Mouse (Mus musculus) v-Abl transformed pro-B cells (cell line): ENCODE results near the gene Srsf7.
"Not testable (repeated sequence)": the region's sequence is repeated elsewhere in the genome, so short reads cannot be mapped to it uniquely, and the experiment has no call there.

Experiments
- in situ Hi-C, 2 experiments: fragments of 400-800 bp; cut with MboI; formaldehyde crosslinking; loops; one replicate each; pipeline ENCODE4 v1.15.1; 2025; ENCODE audit not compliant: unreplicated experiment in 2 of 2

The Srsf7 gene

DNA sequence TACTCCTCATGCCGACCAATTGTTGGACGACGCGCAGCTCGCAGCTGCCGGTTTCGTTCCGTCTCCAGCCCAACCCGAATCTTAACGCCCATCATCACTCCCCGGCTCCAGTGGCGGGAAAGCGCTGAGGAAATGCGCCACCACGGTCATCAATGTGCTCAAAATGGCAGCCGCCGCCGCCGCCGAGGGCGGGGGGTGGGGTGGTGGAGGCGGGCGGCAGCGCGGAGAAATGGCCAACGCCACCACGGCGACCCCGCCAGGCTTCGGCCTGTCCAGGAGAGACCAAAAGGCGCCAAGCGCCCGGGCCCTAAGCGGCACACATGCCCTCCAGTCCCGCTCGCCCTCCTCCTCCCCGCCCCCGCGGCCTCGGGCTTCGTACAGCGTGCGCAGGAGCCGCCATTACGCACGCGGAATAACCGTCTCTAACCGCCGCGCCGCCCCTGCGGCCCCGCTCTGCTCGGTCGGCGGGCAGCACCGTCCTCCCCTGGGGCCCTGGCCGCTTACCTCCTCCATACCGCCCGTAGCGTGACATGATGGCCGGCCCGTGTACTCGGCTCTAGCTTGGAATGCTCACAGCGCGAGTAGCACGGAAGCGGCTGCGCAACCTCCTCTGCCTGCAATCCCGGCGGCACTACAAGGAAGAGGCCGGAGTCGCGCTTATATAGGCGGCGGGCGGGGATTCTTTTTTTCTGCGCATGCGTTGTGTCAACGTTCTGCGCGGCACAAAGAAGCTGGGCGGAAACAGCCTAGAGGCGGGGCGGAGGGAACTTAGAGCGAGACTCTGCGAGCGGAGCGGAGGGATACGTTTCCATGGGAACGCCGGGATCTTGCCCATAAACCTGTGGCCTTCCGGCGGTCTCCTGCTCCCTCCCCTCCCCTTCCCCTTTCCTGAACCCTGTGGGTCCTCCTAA is at the start of gene Srsf7, which contains the start of gene Ttc39d:
Gene Srsf7 (minus strand): TSS at position 637 of the 911 bp plus-strand sequence.
Gene Ttc39d (plus strand): TSS at position 790 of the 911 bp plus-strand sequence.
- in situ Hi-C loops = loop anchor here (5.0 to 25.0 kb wide), 4 partner anchors 322 to 1195 kb away; partner anchors contain the start of genes Cdc42ep3 (in 1 of the 2) and Prkd3 (in 1 of the 2)

DNA sequence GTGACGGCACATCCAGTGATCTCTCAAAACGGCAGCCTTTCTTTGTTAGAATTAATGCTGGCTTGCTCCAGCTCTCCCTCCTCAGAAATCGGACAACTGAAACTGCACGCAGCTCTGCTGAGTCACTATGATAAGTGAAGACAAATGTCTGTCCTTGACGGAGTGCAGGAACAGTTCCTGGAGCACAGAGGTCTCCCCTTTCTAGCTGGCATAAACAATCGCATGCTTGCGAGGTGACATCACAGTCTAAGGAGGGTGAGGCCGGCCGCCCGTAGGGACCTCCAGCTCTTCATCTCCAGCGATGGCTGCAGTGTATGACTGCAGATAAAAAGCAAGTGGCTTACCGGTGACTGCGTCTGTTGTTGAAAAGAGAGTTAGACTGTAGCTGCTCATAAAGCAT is 48.1 kb upstream of the Srsf7 start:
- in situ Hi-C loops = no loop called here

DNA sequence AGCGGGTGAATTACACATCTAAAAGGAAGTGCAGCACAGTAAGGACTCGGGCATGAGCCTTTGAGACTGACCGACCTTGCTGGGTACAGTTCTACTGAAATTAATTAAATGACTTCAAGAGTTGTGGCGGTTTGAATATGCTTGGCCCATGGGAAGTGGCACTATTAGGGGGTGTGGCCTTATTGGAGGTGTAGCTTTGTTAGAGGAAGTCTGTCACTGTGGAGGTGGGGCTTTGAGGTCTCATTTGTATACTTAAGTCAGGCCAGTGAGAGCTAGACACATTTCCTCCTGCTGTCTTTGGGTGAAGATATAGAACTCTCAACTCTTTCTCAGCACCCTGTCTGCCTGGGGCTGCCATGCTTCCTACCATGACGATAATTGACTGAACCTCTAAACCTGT is 47.3 kb upstream of the Srsf7 start:
- in situ Hi-C loops = no loop called here

DNA sequence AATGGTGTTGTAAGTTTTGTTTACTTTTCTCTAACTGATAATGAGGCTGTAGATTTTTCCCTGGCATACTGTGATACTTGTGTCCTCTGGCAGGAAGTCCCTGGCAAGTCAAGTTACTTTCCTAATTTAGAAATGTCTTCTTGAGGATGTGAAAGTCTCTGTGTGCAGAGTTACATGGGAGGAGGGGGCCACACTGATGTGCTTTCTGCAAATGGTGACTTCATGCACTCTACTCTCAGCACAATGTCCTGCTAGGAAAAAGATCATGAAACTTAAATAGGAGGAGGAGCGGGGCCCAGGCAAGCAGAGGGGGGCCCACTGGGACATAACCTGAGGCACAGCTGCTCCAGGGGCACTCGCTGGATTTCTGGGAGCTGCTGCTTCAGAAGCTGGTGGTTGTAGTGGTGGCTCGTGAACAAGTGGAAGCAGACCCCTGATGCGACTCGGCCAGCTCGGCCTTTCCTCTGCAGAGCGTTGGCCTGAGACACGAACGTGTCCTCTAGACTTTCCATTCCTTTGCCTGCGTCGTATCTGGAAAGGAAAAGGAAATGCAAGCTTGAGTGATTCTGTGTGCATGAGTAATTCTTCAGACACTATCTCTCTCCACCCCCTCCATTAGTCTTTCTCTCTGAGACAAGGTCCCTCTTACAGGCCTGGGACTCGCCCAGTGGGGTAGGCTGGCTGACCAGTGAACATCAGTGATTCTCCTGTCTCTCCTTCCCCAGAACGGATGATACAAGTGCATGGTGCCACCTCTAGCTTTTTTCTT is 45.8 kb upstream of the Srsf7 start:
- in situ Hi-C loops = no loop called here

DNA sequence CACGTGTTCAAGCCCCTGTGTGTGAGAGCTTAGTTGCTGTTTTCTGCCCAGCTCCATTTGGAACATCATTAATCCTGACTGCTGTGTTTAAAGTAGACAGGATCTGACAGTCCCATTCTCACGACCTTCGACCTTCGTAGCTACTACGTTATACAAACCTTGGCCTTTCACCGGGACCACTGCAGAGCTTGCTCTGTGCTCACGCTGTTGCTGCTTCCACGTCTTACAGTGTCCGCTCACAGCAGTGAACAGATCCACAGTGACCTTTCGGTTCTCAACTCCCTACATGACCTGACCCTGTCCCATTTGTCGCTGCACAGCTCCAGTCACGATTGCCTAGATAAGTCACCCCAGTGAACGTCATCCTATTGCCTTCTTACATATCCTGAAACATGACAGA is 36.0 kb upstream of the Srsf7 start:
- in situ Hi-C loops = no loop called here

DNA sequence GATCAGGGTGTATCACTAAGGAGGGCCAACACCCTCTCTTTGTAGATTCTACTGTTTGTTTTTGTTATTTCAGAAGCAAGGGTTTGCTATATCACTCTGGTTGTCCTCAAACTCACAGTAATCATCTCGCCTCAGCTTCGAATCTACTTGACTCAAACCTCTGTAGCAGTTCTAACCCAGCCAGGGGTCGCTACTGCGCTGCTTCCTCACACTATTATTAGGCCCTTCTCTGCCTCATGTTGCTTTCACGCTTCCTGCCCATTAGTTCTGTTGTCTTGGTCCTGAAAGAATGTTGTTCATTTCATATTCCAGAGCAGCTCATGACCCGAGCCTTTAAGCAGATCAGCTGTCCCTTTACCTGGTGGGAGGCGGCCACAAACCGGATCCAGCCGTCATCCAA is 34.5 kb upstream of the Srsf7 start:
- in situ Hi-C loops = no loop called here

DNA sequence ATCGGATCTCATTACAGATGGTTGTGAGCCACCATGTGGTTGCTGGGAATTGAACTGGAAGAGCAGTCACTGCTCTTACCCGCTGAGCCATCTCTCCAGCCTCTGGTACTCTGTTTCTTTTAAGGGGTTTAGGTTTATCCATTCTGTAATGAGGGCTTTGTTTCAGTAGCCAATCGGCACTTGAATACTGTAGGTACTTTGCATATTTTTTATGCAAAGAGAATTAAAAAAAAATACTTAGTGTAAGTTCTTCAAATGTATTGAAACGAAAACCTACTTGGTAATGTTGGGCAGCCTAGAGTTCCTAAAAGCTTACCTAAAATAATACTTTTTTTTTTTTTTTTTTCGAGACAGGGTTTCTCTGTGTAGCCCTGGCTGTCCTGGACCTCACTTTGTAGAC is 30.4 kb upstream of the Srsf7 start:
- in situ Hi-C loops = no loop called here

DNA sequence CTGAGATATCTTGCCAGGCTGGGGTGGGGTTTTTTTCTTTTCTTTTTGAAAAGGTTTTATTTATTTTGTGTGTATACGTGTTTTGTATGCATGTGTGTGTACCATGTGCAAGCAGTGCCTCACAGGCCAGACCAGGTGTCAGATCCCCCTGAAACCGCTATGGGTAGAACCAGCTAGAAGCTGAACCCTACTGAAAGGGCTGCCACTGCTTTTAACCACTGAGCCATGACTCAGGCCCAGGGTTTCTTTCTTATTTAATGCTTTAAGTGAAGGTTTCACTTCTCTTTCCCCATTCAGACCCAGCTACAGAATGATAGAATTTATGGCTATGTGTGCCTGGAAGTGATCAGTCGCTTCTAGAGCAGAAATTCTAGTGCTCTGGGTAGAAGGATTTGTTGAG is 29.7 kb upstream of the Srsf7 start:
- in situ Hi-C loops = no loop called here

DNA sequence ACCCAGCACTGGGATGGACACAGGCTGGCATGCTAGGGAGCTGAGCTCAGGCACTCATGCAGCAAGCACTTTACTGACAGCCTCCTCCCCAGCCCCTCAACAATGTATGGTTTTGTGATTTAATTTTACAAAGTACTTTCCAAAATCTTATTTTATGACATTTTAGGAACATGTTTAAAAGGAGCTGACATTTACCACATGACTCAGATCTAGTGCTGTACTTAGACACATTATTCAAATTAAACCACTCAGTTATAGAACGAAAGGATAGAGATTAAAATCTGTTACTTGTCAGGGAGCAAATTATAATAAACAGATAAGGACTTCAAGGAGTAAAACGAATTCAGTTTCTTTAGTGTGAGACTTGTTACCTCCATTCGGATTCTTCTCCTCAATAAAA is 28.4 kb upstream of the Srsf7 start:
- in situ Hi-C loops = no loop called here

DNA sequence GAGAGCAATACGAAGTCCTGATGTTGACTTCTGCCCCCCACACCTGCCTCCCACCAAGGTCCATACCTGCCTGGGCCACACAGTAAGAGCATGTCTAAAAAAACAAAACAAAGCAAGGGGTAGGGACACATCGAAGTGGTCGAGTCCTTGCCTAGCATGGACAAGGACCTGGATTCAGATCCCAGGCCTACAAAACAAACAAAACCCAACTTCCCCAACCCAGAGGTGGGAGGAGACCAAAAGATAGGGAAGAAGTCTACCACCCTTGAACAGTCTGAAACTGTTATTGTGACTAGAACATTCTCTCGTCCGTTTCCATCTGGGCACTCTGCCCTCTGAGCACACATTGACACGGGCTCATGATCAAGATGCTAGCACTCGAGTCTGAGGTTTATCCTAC is 27.3 kb upstream of the Srsf7 start:
- in situ Hi-C loops = no loop called here

DNA sequence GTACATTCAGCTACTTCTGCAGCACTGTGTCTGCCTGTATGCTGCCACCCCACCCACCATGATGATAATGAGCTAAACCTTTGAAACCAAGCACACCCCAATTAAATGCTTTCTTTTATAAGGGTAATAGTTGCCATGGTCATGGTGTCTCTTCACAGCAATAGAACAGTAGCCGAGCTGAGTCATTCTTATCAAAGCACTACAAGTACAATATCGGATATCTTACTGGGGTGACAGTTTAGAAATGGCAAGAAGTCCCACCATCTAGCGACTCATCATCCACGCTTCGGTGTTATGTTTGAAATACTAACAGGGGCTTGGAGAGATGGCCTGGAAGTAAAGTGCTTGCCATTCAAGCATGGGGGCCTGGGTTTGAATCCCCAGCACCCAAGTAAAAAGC is 26.7 kb upstream of the Srsf7 start:
- in situ Hi-C loops = no loop called here

DNA sequence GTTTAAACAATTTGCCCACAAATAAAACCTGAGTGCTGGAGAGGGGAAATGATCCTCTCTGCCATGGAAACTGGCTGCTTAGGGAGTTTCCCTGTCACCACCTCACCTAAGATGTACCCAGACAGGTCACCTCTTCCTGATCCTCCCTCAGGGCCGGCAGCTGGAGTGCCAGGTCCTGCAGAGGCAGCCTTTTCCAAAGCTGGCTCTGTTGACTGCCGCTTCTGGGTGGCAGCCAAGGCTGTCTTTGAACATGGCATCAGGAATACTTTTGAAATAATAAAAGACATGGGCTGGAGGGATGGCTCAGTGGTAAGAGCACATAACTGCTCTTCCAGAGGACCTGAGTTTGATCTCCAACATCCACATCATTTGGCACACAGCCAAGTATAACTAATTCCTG is 22.3 kb upstream of the Srsf7 start:
- in situ Hi-C loops = no loop called here

DNA sequence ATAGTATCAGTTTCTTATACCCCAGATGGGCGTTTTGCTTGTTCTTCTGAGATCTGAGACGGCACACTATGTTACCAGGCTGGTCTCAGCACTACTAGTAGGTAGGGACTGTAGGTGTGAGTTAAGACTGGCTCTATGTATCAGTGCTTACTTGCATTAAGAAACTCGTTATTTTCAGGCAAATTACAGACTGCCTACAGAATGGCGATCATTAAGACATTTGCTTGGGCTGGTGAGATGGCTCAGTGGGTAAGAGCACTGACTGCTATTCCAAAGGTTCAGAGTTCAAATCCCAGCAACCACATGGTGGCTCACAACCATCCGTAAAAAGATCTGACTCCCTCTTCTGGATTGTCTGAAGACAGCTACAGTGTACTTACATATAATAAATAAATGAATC is 18.0 kb upstream of the Srsf7 start:
- in situ Hi-C loops = not testable (repeated sequence)

DNA sequence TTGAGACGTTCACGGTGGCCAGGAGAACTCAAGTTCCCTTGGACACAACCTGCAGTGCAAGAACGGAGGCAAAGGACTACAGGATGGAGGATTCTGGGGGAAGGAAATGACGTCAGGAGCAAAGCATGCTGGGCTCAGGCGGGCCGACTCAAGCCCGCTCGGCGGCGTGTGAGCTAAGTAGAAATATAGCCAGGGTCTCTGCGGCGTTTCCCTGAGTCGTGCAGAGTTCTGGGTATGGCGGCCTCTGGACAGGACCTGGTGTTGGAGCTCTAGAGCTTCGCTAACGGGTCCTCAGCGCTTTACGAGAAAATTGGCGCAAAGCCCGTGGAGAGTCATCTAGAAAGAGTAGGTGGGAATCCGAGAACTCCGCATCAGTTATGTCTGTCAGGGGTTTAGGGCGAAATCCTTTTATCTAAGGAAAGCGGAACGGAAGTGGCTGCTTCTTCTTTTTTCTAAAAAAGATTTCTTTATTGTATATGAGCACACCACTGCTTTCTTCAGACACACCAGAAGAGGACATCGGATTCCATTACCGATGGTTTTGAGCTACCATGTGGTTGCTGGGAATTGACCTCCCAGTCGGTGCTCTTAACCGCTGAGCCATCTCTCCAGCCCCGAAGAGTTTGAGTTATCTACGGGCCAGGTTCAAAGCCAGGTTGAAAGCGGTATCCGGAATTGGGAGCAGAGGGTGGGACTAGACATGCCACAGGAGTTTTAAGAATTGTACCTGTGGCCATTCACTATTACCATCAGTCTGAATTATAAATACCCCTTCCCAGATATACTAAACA is 17.4 kb upstream of the Srsf7 start, which contains the start of gene Gemin6:
Gene Gemin6 (plus strand): TSS at position 116 of the 791 bp plus-strand sequence.
- in situ Hi-C loops = loop anchor here (25.0 kb wide), 2 partner anchors 862 to 1212 kb away; partner anchors contain the start of genes Cdc42ep3 (in 1 of the 2) and Prkd3 (in 1 of the 2)

DNA sequence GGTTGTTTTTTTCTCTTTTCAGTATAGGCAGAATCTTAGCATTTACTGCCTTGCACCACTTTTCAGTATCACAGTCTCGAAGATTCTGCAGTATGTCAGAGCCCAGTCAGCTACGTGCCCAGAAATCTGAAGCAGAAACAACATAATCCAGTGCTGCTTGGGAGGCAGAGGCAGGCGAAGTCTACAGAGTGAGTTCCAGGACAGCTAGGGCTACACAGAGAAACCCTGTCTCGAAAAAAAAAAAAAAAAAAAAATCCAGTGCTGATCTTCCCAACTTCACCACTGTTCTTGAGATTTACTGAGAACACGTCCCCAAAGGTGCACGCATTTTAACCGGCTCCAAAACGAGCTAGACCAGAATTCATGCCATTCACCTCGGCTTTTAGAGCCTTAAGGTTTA is 16.7 kb upstream of the Srsf7 start:
- in situ Hi-C loops = loop anchor here (25.0 kb wide), 2 partner anchors 862 to 1212 kb away; partner anchors contain the start of genes Cdc42ep3 (in 1 of the 2) and Prkd3 (in 1 of the 2)

DNA sequence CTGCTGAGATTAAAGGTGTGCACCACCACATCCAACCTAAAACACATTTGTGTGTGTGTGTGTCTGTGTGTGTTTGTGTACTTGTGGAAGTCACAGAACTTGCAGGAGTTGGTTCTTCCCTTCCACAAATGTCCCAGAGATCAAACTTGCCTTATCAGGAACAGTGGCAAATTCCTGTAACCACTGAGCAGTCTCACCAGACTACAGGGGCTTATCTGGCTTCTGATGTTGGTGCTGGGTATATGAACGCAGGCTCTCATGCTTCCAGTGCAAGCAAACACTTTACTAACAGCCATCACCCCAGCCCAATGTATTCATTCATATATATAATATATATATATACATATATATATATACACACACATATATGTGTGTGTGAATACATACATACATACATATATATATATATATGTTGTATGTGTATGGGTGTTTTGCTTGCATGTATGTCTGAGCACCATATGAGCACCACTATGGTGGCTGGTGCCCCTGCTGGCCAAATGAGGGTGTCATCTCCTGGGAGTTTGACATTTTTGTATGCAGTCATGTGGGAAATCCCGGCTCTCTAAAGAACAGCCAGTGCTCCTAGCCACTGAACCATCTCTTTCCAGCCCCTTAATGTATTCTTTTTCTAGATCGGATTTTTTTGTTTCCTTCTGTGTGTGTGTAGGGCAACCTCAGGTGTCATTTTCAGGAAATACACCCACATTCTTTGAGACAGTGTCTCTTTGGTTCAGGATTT is 15.0 kb upstream of the Srsf7 start:
- in situ Hi-C loops = loop anchor here (25.0 kb wide), 2 partner anchors 860 to 1210 kb away; partner anchors contain the start of genes Cdc42ep3 (in 1 of the 2) and Prkd3 (in 1 of the 2)

DNA sequence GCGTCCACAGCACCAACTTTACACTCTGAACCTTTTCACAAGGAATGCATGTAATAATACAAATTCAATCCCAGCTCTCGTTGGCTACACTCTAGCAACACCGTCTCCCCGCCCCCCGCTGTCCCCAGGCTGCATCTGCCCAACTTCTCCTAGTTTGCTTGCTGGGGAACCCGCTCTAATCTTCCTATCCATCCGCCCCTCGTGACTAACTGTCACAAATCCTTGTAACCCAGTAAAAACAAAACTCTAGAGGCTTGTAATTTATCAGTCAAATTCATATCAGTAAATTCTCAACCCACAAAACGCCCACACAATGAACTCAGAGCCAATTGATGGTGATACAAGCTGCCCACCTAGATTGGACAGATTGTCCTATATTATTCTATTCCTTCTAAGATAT is 14.1 kb upstream of the Srsf7 start:
- in situ Hi-C loops = loop anchor here (25.0 kb wide), 2 partner anchors 859 to 1209 kb away; partner anchors contain the start of genes Cdc42ep3 (in 1 of the 2) and Prkd3 (in 1 of the 2)

DNA sequence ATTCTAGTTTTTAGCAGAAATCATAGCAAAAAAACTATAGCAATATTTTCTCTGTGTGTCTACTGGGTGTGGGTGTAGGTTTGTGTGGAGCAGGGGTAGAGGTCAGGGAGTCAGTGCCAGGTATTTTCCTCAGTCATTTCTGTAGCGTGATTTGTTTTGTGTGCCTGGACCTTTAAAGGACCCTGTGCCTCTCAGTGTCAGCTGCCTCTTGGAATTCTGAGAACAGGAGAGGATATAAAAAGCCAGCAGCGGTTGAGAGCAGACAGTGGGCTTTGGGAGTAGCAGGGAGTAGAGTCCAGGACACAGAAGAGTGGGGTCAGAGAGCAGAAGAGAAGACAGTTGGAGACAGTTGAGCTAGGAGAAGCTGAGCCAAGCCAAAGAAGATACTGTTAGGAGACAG is 13.0 kb upstream of the Srsf7 start:
- in situ Hi-C loops = loop anchor here (25.0 kb wide), 2 partner anchors 858 to 1208 kb away; partner anchors contain the start of genes Cdc42ep3 (in 1 of the 2) and Prkd3 (in 1 of the 2)

DNA sequence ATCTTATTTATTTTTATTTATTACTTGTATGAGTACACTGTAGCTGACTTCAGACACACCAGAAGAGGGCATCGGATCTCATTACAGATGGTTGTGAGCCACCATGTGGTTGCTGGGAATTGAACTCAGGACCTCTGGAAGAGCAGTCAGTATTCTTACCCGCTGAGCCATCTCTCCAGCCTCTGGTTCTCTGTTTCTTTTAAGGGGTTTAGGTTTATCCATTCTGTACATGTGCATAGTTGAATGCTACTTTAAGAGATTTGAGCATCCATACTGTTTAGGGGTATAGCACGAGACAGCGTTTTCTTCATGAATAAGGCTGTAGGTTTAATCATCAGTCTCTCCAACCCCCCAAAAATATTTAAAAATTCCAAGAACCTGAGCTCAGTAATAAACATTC is 6.9 kb upstream of the Srsf7 start:
- in situ Hi-C loops = loop anchor here (25.0 kb wide), 2 partner anchors 852 to 1202 kb away; partner anchors contain the start of genes Cdc42ep3 (in 1 of the 2) and Prkd3 (in 1 of the 2)
